Mouse (Mus musculus) frontal cortex, postnatal 14 days (tissue): ENCODE data around the gene Stard3.

Source experiments
- DNase-seq, 2 experiments: peaks; one replicate each; pipeline ENCODE4 v3.0.0; 2022; ENCODE audit warnings: low spot score in 2 of 2

Gene Stard3

DNA sequence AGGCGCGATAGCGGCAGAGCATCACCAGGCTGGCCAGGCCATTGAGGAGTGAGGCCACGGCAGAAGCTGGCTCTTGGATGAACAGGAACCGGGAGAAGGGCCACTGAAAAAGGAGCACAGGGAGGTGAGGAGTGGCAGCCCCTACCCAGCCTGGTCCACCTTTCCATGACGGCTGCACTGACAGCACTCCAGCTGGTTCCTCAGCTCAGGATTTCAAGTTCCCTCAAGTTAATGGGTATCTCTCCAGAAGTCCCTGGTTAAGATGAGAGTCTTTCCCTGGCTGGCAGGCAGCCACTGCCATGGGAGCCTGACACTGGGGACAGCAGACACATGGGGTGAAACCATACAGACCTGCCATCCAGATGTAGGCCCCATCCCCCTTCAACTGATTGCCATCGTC, 39.8 kb downstream of the Stard3 start:
- no peak for DNase-seq

GRCm38 (mm10) chr11:98400161-98400726, 42.1 kb downstream of the Stard3 start, which contains the start of gene Pgap3:
TSS of gene Pgap3 (minus strand) at chr11:98400490.
- peak; percentile 83 to 87 for DNase-seq

- DNase-seq, result no peak
Observed at GRCm38 (mm10) chr11:98400816-98401215, 42.6 kb downstream of the Stard3 start.

DNA sequence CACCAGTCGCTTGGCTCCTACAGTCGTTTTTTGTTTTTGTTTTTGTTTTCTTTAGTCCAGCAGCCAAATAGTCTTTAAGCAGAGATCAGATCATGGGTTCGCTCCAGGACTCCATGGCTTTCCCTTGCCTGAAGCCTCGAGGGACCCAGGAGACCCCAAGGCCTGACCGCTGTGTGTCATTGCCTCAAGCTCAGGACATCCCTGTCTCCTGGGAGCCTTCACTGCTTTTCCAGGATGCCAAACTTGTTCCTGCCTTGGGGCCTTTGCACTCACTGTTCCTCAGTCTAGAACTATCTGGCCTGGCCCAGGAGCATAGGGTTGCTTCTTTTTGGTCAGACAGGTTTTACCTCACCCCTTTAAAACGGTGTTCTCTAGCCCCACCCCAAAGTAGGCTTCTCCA, 48.5 kb downstream of the Stard3 start:
- no peak for DNase-seq

- no peak for DNase-seq
Observed at GRCm38 (mm10) chr11:98408872-98409271, 50.7 kb downstream of the Stard3 start.

DNA sequence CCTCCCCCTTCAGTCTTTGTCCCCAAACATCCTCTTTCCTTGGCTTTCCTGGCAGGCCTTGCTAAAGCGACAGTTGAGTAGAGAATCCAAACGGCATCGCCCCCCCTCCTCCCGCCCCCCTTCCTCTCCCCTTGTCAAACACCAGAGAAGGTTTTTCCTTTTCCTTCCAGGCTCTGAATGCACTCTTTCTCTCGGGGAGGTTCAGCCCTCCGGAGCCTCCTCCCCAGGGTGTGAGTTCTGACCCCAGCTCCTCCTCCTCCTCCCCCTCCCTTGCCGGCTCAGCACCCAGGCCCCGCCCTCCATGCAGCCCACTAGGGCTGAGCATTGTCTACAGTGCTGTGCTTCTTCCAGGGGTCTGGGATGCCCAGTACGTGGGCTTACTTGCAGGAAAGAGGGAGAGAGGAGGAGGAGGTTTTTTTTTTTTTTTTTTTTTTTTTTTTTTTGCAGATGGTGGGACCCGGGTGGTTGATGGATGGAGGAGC, 51.2 kb downstream of the Stard3 start:
- DNase-seq, result no peak

- no peak for DNase-seq
Observed at GRCm38 (mm10) chr11:98412273-98412796, 54.2 kb downstream of the Stard3 start, which contains the start of gene Erbb2. TSS of gene Erbb2 (plus strand) at chr11:98412470.

DNA sequence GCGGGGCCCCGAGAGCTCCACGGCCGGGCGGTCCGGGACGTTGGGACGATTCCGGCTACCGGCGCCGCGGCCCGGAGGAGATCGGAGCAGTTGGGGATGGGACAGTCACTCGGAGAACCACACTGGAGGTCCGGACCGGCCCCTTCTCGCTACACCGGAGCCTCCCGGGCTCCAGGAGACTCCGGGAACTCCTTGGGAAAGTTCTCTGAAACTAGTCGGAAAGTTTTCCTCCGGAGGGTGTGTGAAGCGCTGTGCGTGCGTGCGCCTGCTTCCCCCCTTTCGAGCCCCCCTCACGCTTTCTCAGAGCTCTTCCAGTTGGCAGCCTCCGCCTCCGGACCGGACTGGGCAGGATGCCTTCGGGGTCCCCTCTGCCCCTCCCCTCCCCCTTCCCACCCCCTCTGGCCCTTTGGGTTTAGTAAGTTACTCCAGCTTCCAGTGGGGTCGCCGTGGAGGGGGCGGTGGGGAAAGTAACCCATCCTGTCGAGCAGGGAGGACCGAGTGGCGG, 54.7 kb downstream of the Stard3 start:
- DNase-seq, result no peak

DNA sequence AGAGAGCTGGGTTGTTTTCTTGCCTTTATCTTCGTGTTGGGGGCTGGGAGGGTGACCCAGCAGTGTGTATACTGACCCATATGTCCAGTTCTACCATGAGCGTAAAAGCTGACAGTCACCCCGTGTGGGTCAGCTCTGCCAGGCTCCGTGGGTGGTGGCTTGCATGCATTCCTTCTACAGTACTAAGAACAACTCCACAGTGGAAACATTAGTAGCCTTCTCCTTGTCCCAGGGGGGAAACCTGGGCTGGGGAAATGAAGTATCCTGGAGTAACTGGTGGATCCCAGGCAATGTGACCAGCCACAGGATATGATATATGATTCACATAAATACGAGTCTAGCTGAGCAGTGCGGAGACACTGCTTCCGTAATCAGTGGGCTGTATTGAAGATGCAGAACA, 55.6 kb downstream of the Stard3 start:
- no peak for DNase-seq

GRCm38 (mm10) chr11:98414162-98414561, 56.0 kb downstream of the Stard3 start:
- DNase-seq, result no peak

DNA sequence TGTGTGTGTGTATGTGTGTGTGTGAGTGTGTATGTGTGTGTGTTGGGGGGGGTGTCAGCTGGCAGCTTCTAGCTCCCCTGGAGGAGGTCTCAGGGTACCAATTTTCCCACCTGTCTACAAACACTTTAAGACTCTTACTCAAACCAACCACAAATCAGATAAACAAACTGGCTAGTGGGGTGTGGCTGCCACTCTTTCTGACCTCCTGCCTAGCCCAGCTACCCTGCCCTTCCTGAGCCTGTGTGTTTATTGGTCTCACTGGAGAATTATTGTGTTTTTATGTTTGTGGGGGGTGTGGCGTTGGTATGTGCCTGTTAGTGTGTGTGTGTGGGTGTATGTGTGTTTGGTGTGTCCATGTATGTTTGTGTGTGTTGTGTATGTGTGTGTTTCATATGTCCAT, 58.9 kb downstream of the Stard3 start:
- DNase-seq, result no peak

DNA sequence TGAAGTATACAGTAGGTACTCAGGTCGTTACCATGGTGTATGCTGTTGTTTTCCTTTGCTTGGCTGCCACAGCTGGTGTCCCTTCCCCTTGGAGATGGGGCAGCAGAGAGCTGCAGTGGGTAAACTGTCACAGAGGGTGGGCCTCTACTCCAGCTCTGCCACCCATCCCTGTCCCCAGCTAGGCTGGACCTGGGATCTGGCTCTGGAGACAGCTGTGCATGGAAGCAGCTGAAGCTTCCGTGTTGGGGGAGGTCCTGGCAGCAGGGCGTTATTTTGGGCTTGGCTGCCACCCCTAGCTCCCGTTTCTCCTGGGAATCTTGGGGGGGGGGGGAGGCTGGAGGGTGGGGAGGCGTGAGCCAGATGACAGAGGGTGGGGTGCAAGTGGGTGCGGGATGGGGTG, 60.1 kb downstream of the Stard3 start:
- DNase-seq, result no peak

GRCm38 (mm10) chr11:98418939-98419547, 60.9 kb downstream of the Stard3 start:
- no peak for DNase-seq

GRCm38 (mm10) chr11:98426592-98426991, 68.4 kb downstream of the Stard3 start:
- DNase-seq, result no peak

- no peak for DNase-seq
Observed at GRCm38 (mm10) chr11:98428436-98428835, 70.3 kb downstream of the Stard3 start.
